Mouse (Mus musculus) hematopoietic stem cell, adult 5-6 weeks (primary cell): Measurements from ENCODE around the gene Tmf1. TPM values are rescaled to one million over a fixed set of nuclear protein-coding genes. Genes with fewer than 3 reads are reported as not detected.
A peak's percentile ranks its signal among the peaks of the same experiment; 100 is the strongest.

ENCODE experiments used
- ATAC-seq, 2 experiments: fragments of 125-278 bp in 1 of 2; replicated peaks in 1 of 2; 2 replicates each; pipeline ENCODE4 v1.8.0; 2016 to 2017; ENCODE audit warnings: inconsistent platforms in 2 of 2, mild to moderate bottlenecking in 2 of 2, moderate number of reproducible peaks in 2 of 2, low read depth in 1 of 2, moderate TSS enrichment in 1 of 2; ENCODE audit not compliant: low FRiP score in 2 of 2, poor library complexity in 2 of 2, severe bottlenecking in 2 of 2, insufficient read depth in 1 of 2, low TSS enrichment in 1 of 2
- total RNA-seq: library from RNA; stranded (forward); fragments of 172-1452, 232-1000 nt; gene quantifications from 2 replicates; pipeline ENCODE4 v1.2.3, GENCODE M21; 2017

Tmf1 gene
- 119 and 157 TPM in 2 replicates for total RNA-seq

GRCm38 (mm10) chr6:97178491-97179366, at the start of gene Tmf1:
Gene Tmf1 (minus strand): TSS chr6:97179122.
- peak; percentile 97 for ATAC-seq

GRCm38 (mm10) chr6:97227067-97227847, 48.3 kb upstream of the Tmf1 start:
- no peak for ATAC-seq

DNA sequence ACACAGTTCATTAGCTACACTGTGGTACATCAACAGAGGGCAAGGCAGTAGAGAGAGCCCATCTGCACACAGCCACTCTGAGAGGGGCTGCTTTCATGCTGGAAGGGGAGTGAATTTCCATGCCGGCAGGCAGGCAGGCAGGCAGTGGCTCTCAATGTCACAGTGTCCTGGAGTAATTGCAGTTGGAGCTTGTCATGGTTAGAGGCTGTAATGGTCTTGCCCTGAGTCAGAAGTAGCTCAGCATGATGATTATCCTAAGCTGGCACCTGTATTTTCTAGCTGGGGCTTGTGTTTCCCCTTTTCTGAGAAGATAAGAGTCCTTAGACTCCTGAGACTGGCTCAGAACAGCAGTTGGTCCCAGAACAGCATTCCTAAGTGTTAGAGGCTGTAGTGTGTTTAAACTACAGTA, 47.2 kb upstream of the Tmf1 start:
- ATAC-seq: 0 out of 4 replicates have a peak, but pooled peaks of 1 of the 2 experiments have one; percentile 4

DNA sequence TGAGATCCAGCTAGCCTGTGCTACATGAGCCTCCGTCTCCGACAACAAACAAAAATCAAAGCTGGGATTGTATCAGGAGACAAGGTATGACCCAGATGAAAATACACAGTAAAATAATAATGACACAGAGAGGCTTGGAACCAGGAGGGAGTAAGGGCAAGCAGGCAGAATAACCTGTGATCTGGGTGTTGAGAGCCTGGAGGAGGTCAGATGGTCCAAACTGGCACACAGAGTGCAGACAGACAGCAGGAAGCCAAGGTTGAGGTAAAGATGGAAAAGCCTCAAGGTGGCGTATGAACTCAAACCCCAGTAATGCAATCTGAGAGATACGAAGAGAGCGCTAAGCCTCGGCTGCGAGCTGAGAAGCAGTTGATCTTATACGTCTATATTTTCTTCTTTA, 45.6 kb upstream of the Tmf1 start:
- no peak for ATAC-seq

GRCm38 (mm10) chr6:97223566-97223965, 44.6 kb upstream of the Tmf1 start:
- ATAC-seq: no peak

GRCm38 (mm10) chr6:97222931-97223467, 44.1 kb upstream of the Tmf1 start:
- peak in 1 of 2 experiments; percentile 40; a peak in 1 of 4 replicates for ATAC-seq

DNA sequence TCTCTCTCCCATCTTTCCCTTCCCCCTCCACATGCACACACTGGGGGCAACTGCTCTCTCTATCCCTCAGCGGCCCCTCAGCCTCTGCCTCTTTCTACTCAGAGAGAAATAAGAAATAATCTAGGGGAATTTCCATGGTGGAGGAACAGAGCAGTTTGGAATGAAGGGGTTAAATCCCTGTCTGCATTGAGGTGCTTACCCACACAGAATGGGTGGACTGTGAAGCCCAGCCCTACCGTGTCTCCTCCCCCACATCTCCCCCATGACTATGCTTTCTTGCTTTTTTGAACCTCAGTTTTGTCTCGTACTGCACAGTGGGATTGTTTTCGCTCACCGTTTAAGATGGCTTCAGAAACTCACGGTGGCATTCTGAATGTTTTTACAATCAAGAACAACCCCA, 43.4 kb upstream of the Tmf1 start:
- peak; percentile 33 to 34; a peak in 1 of 4 replicates for ATAC-seq

DNA sequence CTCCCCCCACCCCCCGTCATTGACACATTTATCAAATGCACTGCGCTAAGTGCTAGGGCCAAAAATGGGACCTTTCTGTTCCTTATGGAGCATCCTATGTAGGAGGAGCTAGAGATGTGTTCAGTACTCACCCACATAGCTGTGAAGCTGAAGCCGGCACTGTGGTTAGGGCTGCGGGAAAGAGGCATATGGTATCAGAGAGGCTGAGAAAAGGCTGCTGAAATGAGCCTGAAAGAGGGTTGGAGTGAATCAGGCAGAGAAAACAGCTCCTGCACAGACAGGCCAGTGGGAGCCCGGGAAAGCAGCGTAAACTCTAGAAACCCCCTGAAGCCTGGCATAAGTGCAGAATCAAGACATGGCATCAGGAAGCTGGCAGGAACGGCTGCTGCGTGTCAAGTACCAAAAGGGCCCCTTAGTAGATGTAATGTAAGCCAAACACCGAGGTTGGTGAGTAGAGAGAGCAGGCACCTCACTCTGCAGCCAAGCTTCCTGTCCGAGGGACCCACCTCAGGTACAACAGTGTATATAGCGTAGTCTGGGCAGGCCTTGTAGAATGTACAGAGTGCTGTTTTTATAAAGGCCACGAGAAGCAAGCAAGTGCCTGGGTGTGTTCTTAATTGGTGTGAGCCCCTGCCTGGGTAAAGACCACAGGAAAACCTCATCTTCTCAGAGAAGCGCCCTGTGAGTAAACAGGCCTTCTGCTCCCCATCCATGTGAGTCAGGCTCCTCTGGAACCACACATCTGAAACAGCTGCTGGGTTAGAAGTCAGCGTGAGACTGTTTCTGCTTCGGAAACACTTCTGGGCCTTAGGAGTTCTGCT, 42.5 kb upstream of the Tmf1 start:
- peak; percentile 39 to 43; a peak in 2 of 4 replicates for ATAC-seq

GRCm38 (mm10) chr6:97220672-97221071, 41.8 kb upstream of the Tmf1 start:
- no peak for ATAC-seq

- no peak for ATAC-seq
These were observed 37.4 kb upstream of the Tmf1 start for GRCm38 (mm10) chr6:97216154-97216821.

DNA sequence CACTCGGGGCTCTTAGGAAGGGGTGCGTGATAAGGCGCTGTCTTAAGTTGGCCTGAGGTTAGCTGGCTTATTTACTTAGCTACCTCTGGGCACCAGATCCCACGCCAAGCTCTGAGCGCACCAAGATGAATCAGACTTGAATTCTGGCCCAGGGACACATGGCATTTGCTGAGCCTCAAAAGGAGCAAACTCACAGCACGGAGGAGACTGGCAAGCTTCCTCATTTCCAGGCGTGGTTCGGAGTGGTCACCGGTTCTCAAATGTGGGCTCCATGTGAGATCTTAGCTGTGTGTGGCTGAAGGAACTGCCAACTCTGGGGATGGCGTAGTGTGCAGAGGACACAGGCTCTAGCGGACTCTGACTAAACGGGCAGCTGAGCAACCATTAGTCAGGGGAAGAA, 33.1 kb upstream of the Tmf1 start:
- peak; percentile 68 to 71 for ATAC-seq

- ATAC-seq: peak; percentile 20 to 24; a peak in 2 of 4 replicates
These were observed 32.2 kb upstream of the Tmf1 start for GRCm38 (mm10) chr6:97210962-97211601.

DNA sequence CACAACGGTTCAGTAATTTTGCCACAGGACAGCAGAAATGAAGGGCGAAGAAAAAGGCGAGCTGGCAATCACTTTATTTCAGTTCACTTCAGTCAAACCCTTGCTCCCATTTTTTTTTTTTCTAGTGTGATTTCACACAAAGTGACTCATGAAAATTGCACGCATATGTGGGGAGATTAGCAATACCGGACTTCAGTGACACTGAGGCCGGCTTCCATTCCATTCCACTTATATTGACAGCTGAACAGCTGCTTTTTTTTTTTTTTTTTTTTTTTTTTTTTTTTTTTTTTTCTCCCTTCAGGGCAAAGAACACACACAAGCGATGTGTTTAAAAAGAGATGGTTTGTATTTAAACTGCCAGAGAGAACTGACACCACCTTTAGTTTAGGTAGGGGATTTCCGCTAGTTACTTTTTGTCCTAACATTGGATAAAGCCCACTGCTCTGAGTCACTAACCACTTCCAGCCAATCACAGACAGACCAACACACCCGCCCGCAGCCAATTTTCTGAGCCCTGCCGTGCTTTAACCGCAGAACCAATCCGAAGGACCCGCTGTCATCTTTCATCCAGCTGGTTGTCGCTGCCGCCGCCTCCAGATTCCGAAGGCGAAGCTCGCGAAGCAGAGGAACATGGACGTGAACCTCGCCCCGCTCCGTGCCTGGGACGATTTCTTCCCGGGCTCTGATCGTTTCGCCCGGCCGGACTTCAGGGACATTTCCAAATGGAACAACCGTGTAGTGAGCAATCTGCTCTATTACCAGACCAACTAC, 31.5 kb upstream of the Tmf1 start, which contains the start of gene Arl6ip5:
TSS of gene Arl6ip5 (plus strand) at position 499 of the 771 bp plus-strand sequence.
- ATAC-seq: peak; percentile 76 to 82

DNA sequence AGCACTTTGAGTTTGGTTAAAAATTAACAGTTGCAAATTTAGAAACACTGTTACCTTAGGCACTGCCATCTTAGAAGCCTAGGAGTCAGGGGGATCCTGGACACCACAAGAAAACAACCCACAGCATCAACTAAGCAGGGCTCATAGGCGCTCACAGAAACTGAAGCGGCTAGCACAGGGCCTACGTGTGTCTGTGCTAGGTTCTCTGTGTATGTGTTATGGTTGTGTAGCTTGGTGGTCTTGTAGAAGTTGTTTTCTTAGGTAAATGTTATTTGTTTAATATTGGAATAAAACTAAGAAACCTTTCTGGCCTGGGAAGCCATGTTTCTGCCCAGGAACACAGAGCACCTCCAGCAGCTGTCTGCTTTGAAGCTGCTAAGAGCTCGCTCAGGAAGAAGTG, 30.8 kb upstream of the Tmf1 start:
- no peak for ATAC-seq

- ATAC-seq: no peak
These were observed 30.3 kb upstream of the Tmf1 start for GRCm38 (mm10) chr6:97209201-97209600.
